Mouse (Mus musculus) adrenal gland, adult 8-10 months (tissue): Measurements from ENCODE around the gene Hipk4. TPM values are rescaled to one million over a fixed set of nuclear protein-coding genes. Genes with fewer than 3 reads are reported as not detected.
A peak's percentile ranks its signal among the peaks of the same experiment; 100 is the strongest.

Experiments
- DNase-seq: peaks from one replicate; pipeline ENCODE4 v3.0.0; 2022
- total RNA-seq, 4 experiments: library from RNA; stranded (reverse); gene quantifications; 2 replicates each; pipeline ENCODE4 v1.2.4; 2022

Gene Hipk4
- total RNA-seq, 4 experiments from 2014 or later = 0.23 to 1.1 (median 0.61) TPM

DNA sequence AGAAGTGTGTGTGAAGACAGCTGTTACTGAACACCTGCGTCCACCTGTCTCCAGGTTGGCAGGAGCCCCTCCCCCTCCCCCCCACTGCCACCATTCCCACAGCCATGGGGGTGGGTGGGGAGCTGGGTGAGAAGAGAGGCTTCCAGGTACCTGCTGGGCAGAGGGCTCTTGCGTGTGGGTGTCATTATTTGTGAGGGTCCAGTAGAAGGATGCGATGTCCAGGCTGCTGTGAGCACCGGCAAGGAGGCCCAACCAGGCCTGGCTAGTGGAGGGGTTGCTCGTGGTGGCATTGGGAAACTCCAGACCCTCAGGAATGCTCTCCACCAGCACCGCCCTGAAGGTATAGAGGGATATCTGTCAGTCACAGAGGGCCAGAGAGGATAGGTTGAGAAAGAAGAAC is 17.9 kb downstream of the Hipk4 start:
- DNase-seq = no peak

DNA sequence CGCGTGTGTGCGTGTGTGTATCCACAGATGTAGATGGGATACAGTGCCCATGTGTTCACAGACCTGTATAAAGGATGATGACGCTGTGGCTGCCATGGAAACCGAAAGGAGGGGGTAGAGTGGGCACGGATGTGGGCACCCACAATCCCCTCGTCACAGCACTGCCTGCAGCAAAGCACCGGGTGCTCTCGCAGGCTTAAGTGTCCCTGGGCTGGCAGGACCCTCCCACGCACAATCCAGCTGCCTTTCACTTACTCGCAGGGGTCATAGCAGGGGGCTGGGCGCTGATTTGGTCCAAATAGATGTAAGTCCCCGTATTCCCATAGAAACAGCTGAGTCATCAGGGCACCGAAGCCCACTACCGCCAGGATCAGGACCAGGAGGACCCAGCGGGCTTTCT is 18.4 kb downstream of the Hipk4 start:
- no peak for DNase-seq

DNA sequence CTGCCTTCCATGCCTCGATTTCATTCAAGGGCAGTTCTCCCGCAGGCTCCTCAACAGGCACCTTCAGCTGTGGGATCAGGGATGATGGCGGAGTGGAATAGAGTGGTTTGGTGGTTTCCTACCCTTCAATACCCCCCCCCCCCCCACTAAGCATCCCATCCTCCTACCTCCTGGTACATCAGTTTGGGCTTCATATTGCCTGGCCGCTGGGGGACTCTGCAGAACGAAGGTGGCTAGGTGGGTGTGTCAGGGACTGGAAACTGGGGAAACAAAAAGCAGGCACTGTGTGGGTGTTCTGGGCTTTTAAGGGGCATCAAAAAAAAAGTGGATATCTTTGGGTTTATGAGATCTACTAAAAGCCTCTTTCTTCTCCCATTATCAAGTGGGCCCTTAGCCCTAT is 18.9 kb downstream of the Hipk4 start:
- no peak for DNase-seq

DNA sequence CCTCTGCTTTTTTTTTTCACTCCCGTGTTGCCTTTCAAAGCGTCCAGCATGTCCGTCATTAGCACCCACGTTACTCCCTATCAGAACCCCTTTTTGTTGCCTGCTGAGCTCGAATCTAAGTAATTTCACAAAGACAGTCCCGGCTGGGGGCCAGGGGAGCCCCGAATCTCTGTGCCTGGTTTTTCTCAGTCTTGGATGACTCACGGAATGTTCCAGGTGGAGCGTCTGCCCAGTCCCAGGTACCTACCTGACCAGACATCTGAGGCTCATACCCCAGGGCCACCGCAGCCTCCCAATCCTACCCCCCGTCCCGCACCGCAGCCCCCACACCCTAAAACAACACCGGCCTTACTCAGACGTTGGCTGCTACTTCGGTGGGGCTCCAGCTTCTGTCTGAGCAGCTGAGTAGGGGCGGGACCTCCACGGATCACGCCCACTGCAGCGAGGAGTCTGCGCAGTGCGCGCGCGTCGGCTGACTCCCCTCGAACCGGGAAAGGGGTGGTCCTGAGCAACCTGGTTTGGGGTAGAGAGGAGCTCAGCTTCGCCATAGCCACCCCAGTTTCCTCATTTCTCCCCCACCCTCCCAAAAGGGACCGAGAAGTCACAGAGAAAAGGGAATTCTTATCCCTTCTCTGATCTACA is 19.4 kb downstream of the Hipk4 start:
- peak; percentile 63 for DNase-seq

DNA sequence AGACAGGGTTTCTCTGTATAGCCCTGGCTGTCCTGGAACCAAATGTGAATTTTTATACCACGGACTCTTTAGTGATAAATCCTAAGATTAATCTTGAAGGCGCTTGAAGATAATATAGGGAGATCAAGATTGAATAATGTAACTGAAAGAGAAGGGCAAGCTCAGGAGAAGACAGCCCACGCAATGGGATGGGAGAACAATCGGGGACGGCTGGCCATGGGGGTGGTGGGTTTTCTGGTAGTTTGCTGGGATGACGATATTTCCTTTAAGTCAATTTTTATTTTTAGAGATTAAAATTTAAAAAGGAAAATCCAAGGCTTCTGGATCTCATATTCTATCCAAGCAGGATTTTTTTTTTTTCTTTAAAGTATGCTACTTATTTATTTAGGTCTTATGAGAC is 20.0 kb downstream of the Hipk4 start:
- DNase-seq = no peak

DNA sequence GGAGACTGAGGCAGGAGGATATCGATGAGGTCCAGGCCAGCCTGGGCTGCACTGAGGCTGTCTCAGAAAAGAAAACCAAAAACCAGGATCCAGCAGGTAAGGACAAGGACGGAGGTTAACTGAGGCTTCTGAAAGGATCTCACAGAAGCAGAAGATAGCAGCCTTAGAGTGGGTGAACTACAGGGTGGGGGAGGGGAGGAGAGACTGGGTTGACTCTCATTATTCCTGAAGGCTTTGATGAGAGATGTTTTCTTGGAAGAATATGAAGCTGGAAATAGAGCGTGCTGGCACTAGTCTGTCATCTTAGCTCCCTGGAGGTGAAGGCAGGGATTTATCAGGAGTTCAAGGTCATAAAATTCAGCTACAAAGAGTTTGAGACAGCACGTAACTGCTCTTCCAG is 20.8 kb downstream of the Hipk4 start:
- DNase-seq = no peak

DNA sequence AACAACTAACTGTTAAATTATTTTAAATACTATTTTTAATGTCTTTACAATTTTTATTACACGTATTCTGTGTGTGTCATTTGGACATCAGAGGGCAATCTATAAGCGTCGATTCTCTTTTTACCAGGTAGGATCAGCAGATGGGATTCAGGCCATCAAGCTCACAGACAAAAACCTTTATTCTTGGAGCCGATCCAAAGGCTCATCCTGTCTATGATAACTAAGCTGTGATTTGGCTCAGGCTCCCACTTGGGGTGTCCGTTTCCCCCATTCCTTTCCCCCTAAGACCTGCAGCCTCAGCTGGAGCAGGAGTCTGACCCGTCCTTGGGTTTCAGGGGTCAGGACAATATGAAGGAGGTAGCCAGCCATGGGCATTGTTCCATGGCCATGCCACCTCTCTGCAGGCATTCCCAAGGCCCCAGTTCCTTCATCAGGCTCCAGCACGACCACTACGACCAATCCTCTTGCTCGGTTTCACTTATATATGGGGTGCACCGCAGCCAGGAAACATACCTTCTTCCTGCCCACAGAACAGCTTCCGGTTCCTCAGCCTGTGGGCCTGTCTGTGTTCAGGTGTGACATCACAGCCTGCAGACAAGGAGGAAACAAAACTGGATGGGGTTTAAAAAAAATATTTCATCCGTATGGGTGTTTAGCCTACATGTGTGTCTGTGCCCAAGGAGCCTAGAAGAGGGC is 21.8 kb downstream of the Hipk4 start:
- no peak for DNase-seq

DNA sequence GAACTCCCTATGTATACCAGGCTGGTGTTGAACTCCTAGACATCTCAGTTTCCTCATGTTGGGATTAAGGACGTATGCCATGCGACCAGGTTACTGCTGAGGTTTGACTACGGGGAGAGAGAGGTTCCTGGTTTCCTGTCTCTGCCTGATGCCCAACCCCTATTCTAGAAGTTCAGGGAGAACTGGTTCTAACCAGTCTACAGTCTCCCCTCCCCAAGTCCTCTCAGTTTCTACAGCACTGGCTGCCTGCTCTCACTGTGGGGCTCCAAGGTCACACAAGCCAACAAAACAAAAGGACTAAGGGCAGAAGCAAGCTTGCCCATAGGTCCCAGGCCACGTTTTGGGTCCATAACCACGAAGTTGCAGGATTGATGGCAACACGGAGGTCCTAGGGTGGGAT is 26.5 kb downstream of the Hipk4 start:
- DNase-seq = no peak

DNA sequence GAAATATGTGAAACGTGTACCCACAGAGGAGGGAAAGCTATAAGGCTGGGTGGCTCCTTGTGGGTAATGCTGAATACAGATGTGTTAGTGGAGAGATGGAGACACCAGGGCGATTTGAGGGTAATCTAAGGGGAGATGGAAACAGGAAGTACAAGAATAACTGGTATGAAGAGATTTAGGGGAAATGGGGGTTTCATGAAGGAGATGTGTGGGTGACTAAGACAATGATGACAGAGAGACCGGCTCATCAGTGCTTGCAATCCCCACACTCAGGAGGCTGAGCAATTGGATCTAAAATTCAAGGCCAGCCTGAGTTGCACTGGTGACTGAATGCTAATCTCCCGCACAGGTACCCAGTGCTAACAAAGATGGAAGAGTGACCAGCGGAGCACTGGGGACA is 29.0 kb downstream of the Hipk4 start:
- no peak for DNase-seq

DNA sequence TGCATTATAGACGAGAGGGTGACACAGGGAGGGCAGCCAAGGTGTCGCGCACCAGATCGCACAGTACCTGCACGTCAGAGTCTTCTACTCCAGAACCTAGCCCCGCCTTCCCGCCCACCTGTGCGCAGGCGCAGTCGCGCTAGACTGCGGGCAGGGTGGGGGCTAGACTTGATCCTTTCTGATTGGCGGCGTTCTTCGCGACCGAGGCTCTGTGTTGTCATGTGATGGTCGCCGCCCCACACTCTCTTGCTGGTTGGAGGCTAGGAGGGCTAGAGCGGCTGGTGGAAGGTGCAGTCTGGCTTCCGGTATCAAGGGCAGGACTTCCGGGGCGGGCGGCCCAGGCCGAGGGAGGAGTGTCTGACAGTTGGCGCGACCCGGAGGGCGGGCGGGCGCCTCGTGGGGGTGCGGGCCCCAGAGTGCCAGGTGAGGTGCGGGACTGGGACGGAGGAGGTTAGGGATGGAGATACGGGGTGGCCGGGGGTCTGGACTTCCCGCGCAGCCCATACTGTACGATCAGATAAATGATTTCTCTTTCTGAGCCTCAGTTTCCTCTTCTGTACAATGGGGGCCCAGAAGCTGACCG is 30.0 kb downstream of the Hipk4 start, which contains the start of the genes Pld3 and 2310022A10Rik:
Pld3 (minus strand) TSS at position 288 of the 583 bp plus-strand sequence.
2310022A10Rik (plus strand) TSS at position 303 of the 583 bp plus-strand sequence.
- DNase-seq = peak; percentile 97

DNA sequence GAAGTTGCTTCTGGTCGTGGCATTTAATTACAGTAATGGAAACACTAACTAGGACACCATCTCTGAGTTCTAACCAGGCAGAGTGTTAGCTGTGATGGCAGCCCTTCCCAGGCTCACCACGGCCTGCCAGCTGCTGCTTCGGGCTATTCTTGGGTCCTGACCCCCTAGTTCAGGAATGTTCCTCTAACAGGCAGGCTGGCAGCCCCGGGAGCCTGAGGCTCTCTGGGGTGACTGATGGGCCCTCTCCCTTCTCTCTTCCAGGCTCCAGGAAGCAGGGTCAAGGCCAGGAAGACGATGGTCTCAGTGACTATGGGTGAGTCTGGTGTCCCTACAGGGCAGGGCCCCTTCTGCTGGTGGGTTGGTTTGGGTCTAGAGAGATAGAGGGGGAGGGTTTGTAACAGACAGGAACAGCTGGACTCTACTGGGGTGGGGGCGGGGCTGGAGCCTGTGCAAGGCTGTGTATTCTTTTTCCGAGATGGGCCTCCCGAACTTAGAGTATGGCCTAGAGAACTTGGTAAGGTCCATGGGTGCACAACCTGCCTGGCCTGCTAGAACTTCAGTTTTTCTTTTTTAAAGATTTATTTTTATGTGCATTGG is 37.3 kb downstream of the Hipk4 start:
- no peak for DNase-seq

DNA sequence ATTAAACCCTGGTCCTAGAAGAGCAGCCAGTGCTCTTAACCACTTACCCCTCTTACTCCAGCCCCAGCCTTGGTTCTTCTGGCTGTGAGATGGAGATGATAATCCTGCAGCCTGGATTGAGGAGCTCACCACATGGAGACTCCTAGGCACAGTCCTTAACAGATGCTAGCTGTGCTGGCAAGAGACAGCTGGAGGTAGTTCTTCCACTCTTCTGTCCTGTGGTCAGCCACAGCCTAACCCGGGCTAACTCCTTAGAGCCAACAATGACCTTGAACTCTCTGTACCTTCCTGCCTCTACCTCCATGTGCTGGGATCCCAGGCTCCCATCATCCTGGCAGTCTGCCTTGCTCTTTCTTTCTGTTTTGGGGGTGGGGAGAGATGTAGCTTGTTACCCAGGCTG is 37.9 kb downstream of the Hipk4 start:
- no peak for DNase-seq

DNA sequence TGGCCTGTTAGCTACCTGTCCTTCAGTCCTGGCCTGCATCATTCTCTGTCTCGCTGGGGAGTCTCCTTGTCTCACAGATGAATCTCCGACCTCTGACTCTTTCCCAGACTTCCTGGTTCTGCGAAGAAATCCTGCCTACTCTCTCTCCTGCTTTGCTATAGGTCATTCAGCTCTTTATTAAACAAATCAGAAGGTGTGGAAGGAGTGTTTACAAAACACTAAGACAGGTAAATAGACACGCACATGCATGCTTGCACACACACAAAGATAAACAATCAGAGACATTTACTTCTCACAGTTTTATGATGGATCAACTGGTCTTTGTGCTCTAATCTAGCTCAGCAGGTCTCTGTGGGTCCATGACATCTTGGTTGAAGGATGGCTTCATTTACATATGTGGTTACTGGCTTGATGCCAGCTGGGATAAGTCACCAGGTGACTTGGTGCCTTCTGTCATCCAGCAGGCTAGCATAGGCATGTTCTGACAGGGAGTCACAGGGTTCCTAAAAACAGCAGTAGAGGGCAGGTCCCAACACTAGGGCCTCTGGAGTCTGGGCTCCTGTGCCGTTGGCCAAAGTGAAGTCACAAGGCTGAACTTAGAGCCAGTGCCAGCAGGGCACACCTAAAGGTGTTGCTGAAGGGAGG is 46.6 kb downstream of the Hipk4 start:
- no peak for DNase-seq

DNA sequence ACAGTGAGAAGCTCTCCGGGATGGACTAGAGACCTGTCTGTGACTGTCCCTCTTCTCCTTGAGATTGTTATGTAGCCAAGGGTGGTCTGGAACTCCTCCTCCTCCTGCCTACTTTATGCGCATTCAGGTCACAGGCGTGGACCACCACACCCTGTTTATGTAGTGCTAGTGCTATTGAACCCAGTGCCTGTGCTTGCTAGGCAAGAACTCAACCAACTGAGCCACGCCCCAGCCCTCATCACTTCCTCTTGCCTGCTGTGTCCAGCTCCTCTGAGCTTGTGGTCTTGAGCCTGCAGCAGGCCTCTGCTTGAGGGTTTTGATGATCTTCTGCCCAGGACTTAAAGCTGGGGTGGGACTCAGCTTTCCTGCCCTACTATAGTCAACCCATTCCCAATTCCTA is 49.1 kb downstream of the Hipk4 start:
- DNase-seq = no peak

DNA sequence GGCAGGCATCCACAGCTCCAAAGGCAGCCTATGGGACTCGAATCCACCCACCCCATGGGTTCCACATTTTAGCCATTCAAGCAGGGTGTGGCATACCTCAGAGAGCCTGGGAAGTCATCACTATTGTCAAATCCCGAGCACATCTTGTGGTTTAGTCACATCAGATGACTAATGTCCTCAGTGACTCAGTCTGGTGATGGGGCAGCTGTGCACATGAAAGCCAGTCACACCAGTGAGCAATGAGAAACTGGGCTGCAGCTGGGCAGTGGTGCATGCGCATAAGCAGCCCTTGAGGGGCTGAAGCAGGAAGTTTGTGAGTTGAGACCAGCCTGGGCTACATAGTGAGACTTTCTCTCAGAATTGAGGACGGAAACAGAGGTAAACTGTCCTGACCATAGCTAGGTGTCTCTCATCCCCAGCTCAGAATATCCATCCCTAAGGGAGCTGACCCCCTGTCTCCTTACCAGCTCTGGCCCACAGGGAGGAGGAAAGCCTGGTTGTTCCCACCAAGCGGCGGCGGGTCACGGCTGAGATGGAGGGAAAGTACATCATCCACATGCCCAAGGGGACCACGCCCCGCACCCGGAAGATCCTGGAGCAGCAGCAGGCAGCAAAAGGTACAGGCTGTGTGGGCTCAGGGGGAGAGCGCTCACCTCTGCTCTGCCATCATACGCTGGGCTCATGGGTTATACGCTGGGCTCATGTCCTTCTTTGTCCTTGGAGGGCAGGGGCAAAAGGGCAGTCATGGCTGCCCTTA is 51.2 kb downstream of the Hipk4 start:
- peak; percentile 61 for DNase-seq

DNA sequence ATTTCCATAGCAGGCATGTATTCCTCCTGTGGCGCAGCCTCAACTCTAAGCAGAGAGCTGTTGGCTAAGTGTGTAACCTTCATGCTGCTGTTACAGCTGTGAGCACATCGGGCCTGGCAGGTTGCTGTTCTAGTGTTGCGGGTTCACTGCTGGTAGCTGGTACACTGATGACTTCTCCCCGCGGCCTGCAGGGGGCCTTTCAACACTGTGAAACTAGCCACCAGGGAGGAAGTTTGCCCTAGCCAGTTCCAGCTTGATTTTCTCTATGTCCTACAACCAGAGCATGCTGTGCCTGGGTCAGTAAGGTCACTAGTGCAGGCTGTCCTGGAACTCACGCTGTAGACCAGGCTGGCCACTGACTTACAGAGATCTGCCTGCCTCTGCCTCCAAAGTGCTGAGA is 53.8 kb downstream of the Hipk4 start:
- peak; percentile 65 for DNase-seq

DNA sequence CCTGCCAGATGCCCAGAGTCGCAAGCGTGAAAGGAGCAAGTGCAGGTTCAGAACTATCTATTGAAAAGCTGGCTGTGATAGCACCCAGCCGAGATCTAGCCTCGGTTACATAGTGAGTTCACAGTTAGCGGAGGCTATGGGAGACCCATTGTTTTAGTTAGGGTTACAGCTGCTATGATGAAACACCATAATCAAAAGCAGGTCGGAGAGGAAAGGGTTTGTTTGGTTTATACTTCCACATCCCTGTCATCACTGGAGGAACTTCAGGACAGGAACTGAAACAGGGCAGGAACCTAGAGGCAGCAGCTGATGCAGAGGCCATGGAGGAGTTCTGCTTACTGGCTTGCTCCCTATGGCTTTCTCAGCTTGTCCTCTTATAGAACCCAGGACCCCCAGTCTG is 54.5 kb downstream of the Hipk4 start:
- DNase-seq = no peak

DNA sequence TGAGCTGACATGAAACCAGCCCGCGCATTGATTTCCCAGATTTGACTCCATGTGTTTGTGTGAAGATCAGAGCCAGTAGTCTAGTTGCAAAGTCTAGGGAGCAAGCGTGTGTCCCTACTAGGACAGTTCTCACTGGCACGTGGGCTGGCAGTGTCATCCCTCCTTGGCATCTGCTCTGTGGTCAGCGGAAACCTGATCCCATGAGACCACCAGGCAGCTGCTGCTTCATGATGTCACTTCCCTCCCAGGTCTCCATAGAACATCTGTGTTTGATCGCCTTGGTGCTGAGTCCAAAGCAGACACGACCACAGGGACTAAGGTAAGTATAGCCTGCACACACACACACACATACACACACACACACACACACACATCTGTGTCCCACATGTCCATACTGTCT is 55.4 kb downstream of the Hipk4 start:
- DNase-seq = no peak

DNA sequence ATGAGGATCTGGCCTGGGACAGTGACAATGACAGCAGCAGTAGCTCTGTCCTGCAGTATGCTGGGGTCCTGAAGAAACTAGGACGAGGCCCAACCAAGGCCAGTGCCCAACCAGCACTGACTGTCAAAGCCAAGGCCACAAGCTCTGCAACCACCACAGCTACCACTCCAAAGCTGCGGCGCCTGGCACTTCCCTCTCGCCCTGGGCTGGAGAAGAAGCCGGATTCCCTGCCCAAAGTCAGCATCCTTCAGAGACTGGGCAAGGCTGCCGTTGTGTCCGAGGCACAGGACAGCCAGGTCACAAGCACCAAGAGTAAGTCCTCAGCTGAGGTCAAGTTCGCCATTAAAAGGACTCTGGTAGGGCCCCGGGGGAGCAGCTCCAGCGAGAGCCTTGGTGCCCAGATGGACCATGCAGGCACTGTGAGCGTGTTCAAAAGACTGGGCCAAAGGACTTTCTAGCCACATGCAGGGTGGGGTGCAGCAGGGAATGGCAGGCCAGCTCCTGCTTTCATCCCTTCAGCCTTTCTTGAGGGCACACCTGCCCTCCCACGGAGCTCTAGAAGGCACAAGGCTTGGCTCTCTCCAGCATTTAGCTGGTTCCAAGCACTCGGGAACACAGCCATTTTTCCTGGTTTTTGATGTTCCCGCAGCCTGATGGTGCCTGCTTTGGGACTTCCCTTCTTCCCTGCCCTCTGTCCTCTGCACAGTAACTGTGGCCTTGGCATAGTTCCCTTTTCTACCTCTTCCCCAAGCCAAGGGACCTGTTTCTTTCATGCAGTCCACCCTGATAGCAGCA is 57.5 kb downstream of the Hipk4 start:
- DNase-seq = peak; percentile 67
